Mouse (Mus musculus): ENCODE data around the gene Ddias. TPM values are rescaled to one million over a fixed set of nuclear protein-coding genes. Genes with fewer than 3 reads are reported as not detected.
"Not testable (repeated sequence)": the region's sequence is repeated elsewhere in the genome, so short reads cannot be mapped to it uniquely, and the experiment has no call there.

Gene Ddias
- polyA plus RNA-seq (2015; fragmentation: Nextera tagmentation; extraction: Ambion mirVana), result 6.6 and 9.6 TPM in 2 replicates

DNA sequence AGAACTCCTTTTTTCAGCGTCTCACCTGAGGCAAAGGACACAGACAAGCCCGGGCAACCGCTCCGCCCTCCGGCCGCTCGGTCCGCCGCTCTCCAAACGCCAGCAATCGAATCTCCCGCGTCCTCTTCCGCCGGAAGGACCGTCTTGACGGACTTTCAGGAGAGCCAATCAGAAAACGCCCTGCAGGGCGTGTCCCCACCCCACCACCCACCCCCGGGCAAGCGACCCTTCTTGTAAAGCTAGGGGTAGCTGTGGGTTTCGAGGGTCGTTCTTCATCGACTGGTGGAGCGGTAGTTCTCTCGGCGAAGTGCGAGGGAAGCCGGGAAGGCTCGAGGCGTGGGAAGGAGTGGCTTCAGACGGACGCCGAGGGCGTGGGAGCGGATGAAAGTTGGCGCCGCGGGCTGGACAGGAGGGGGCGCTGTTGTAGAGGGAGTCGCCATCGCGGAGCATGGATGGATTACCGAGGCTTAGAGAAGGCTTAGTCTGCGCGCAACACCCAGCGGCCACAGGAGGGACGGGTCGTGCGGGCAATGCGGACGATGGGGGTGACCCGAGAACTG lies at the start of gene Ddias, which contains the start of gene Prcp:
TSS of gene Ddias (minus strand) at position 132 of the 560 bp plus-strand sequence.
TSS of gene Prcp (plus strand) at position 355 of the 560 bp plus-strand sequence.
- H3K4me3 ChIP-seq (replicated peaks; ENCODE audit: low read length), result peak within 1 kb of the TSS; percentile 83
- peak; percentile 85 for ATAC-seq
- under 1% methylated on average over 53 of the region's 53 CpGs for WGBS
- H3K9ac ChIP-seq (replicated peaks; ENCODE audit: low read depth, low read length), result peak within 1 kb of the TSS; percentile 88
- peak within 1 kb of the TSS; percentile 99 for H3K27ac ChIP-seq (ENCODE audit: low read length)
- H3K4me1 ChIP-seq (replicated peaks; ENCODE audit: control insufficient read depth, insufficient read depth, low read length), result peaks cover 23% of the 10 kb centered on the region
- peak within 1 kb of the TSS; percentile 84 for H3K4me2 ChIP-seq (ENCODE audit: low read length)
- H3K36me3 ChIP-seq (ENCODE audit: control insufficient read depth, insufficient read depth), result no peaks in the 10 kb centered on the region
- no peaks in the 10 kb centered on the region for H3K27me3 ChIP-seq (replicated peaks; ENCODE audit: control insufficient read depth, insufficient read depth, low read length)
- no peaks in the 10 kb centered on the region for H3K9me3 ChIP-seq (ENCODE audit: control insufficient read depth, low read length)

- Histone ChIP-seq H3K9ac (replicated peaks; ENCODE audit: low read depth, low read length) (no peak overlapping the region), H3K4me1 (replicated peaks; ENCODE audit: control insufficient read depth, insufficient read depth, low read length) (no peaks in the 10 kb centered on the region), H3K27ac (ENCODE audit: low read length) (no peak overlapping the region), H3K36me3 (ENCODE audit: control insufficient read depth, insufficient read depth) (no peaks in the 10 kb centered on the region), H3K27me3 (replicated peaks; ENCODE audit: control insufficient read depth, insufficient read depth, low read length) (no peaks in the 10 kb centered on the region), H3K4me2 (ENCODE audit: low read length) (no peak overlapping the region), H3K9me3 (ENCODE audit: control insufficient read depth, low read length) (no peaks in the 10 kb centered on the region), H3K4me3 (replicated peaks; ENCODE audit: low read length) (no peak overlapping the region)
- WGBS, result 56% methylated on average over 2 of the region's 2 CpGs
- peak; percentile 83 for ATAC-seq
Observed at GRCm38 (mm10) chr7:92920857-92921172, 46.8 kb upstream of the Ddias start.

DNA sequence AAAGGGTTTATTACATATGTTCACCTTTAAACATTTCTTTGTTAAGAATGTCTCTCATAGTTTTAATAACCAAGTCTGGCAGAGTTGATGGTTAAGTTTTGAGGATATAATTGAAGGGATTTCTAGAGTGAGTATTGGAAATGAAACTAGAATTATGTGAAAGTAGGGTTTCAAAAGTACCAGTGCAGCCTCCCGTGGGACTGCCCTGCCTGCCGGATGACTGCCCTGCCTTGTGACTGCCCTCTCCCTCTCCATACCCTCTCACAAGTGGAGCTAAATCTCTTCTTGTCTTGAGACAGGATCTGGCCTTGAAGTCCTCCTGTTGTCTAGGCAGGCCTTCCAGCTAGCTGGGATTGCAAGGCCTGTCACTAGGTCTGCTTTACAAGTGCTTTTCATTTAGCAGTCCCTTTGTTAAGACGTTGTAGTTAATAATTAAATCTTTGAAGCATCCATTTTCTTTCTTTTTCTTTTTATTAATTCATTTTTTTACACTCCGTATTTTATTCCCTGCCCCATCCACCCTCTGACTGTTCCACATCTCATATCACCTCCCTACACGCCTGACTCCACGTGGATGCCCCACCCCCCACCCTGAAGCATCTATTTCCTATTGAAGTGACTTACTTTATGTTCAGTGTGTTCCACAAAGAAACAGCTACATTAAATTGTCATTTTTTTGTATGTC lies 46.3 kb upstream of the Ddias start:
- 81% methylated on average over 6 of the region's 6 CpGs for WGBS
- no peaks in the 10 kb centered on the region for H3K9me3 ChIP-seq (ENCODE audit: control insufficient read depth, low read length)
- H3K27me3 ChIP-seq (replicated peaks; ENCODE audit: control insufficient read depth, insufficient read depth, low read length), result no peaks in the 10 kb centered on the region
- no peaks in the 10 kb centered on the region for H3K36me3 ChIP-seq (ENCODE audit: control insufficient read depth, insufficient read depth)
- H3K9ac ChIP-seq (replicated peaks; ENCODE audit: low read depth, low read length), result no peak overlapping the region
- no peak overlapping the region for H3K4me3 ChIP-seq (replicated peaks; ENCODE audit: low read length)
- H3K4me1 ChIP-seq (replicated peaks; ENCODE audit: control insufficient read depth, insufficient read depth, low read length), result no peaks in the 10 kb centered on the region
- ATAC-seq, result peak; percentile 84
- no peak overlapping the region for H3K4me2 ChIP-seq (ENCODE audit: low read length)
- H3K27ac ChIP-seq (ENCODE audit: low read length), result peak overlapping the region; percentile 27; the same call in 1 of the 2 replicates

DNA sequence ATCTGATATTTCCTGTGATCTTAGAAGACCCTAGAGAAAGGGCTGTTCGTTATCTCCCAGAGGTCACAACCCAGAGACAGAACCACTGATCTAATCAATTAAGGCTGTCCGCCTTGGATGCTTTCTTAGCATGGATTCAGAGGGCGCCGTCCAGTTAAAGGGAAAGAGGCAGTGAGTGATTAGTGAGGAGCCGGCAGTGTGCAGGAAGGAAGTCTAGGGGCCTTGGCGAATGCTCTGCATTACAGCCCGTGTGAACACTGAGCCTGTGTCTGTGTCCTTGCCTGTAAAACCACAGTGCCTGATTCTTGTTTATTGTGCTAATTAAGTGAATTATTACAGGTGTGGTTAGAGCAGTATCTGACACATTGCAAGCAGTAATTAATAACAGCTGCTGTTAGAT lies 30.2 kb upstream of the Ddias start:
- not testable (repeated sequence) for H3K4me3 ChIP-seq (replicated peaks; ENCODE audit: low read length); H3K4me1 ChIP-seq (replicated peaks; ENCODE audit: control insufficient read depth, insufficient read depth, low read length); H3K27ac ChIP-seq (ENCODE audit: low read length); ATAC-seq; H3K9ac ChIP-seq (replicated peaks; ENCODE audit: low read depth, low read length); H3K4me2 ChIP-seq (ENCODE audit: low read length); H3K9me3 ChIP-seq (ENCODE audit: control insufficient read depth, low read length); H3K27me3 ChIP-seq (replicated peaks; ENCODE audit: control insufficient read depth, insufficient read depth, low read length); H3K36me3 ChIP-seq (ENCODE audit: control insufficient read depth, insufficient read depth)
- 41% methylated on average over 7 of the region's 7 CpGs for WGBS

DNA sequence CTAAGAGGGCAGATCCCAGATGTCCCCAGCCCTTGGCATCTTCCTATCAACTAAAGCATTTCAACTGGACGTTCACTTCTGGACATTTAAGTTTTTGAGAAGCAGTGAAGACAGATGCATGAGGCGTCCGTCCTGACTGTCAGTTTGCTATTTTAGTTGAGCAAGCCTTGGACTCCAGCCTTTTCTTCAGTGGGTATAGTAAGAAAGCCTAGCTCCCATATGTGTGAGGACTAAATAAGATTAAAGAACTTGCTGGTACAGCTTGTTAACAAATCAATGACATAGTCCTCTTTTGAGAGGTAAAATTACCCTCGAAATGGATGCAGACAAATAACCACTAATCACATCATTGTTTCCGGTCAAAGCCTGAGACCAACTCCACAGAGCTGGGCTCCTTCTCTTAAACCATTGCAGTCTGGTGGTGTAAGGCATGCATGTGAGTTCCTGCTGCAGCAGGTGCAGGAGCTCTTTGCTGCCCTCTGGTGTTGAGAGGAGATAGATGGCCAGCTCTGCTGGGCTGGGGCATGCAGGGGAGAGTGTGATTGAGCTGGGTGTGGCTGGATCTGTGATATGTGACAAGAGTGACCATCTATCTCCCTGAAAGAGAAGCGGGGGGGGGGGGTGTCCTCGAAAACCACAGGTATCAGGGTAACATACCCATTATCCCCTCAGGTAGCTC lies 29.5 kb upstream of the Ddias start:
- Histone ChIP-seq H3K9ac (replicated peaks; ENCODE audit: low read depth, low read length) (no peak overlapping the region), H3K27me3 (replicated peaks; ENCODE audit: control insufficient read depth, insufficient read depth, low read length) (no peaks in the 10 kb centered on the region), H3K36me3 (ENCODE audit: control insufficient read depth, insufficient read depth) (no peaks in the 10 kb centered on the region), H3K4me2 (ENCODE audit: low read length) (no peak overlapping the region), H3K9me3 (ENCODE audit: control insufficient read depth, low read length) (no peaks in the 10 kb centered on the region), H3K4me3 (replicated peaks; ENCODE audit: low read length) (no peak overlapping the region), H3K27ac (ENCODE audit: low read length) (no peak overlapping the region), H3K4me1 (replicated peaks; ENCODE audit: control insufficient read depth, insufficient read depth, low read length) (no peaks in the 10 kb centered on the region)
- WGBS, result 42% methylated on average over 7 of the region's 7 CpGs
- ATAC-seq, result peak; percentile 96

- no peak overlapping the region for H3K9ac ChIP-seq (replicated peaks; ENCODE audit: low read depth, low read length)
- no peak overlapping the region for H3K27ac ChIP-seq (ENCODE audit: low read length)
- no peaks in the 10 kb centered on the region; the same call in 1 of the 2 replicates for H3K9me3 ChIP-seq (ENCODE audit: control insufficient read depth, low read length)
- WGBS, result 64% methylated on average over 2 of the region's 2 CpGs
- ATAC-seq, result 0 out of 2 replicates have a peak, but pooled peaks have one; percentile 66
- no peak overlapping the region for H3K4me3 ChIP-seq (replicated peaks; ENCODE audit: low read length)
- H3K4me1 ChIP-seq (replicated peaks; ENCODE audit: control insufficient read depth, insufficient read depth, low read length), result peaks cover 3% of the 10 kb centered on the region; the same call in 1 of the 2 replicates
- H3K4me2 ChIP-seq (ENCODE audit: low read length), result no peak overlapping the region
- H3K36me3 ChIP-seq (ENCODE audit: control insufficient read depth, insufficient read depth), result no peaks in the 10 kb centered on the region
- no peaks in the 10 kb centered on the region for H3K27me3 ChIP-seq (replicated peaks; ENCODE audit: control insufficient read depth, insufficient read depth, low read length)
Observed at GRCm38 (mm10) chr7:92897021-92897420, 23.0 kb upstream of the Ddias start.

DNA sequence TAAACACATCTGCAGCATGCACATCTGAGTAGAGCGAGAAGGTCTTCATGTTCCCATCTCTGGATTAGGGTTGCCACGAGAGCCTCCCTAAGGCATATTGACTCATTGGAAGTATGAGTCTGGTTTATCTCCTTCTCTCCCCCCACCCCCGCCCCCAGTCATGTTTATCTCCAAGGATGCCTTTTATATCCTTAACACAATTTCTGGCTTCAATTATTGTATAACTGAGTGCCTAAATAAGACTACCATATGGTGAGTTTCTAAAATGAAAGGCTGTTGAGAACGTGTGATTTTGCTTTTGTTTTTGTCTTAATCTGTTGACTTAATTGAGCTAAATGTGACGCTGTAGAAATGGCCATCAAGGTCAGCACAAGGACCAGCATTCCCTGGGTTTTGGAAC lies 22.0 kb upstream of the Ddias start:
- Histone ChIP-seq H3K36me3 (ENCODE audit: control insufficient read depth, insufficient read depth) (no peaks in the 10 kb centered on the region), H3K4me1 (replicated peaks; ENCODE audit: control insufficient read depth, insufficient read depth, low read length) (peaks cover 3% of the 10 kb centered on the region; the same call in 1 of the 2 replicates), H3K4me3 (replicated peaks; ENCODE audit: low read length) (no peak overlapping the region), H3K27ac (ENCODE audit: low read length) (no peak overlapping the region), H3K9me3 (ENCODE audit: control insufficient read depth, low read length) (no peaks in the 10 kb centered on the region; the same call in 1 of the 2 replicates), H3K9ac (replicated peaks; ENCODE audit: low read depth, low read length) (no peak overlapping the region), H3K27me3 (replicated peaks; ENCODE audit: control insufficient read depth, insufficient read depth, low read length) (no peaks in the 10 kb centered on the region), H3K4me2 (ENCODE audit: low read length) (no peak overlapping the region)
- 60% methylated on average over 5 of the region's 5 CpGs for WGBS
- ATAC-seq, result peak; percentile 33

DNA sequence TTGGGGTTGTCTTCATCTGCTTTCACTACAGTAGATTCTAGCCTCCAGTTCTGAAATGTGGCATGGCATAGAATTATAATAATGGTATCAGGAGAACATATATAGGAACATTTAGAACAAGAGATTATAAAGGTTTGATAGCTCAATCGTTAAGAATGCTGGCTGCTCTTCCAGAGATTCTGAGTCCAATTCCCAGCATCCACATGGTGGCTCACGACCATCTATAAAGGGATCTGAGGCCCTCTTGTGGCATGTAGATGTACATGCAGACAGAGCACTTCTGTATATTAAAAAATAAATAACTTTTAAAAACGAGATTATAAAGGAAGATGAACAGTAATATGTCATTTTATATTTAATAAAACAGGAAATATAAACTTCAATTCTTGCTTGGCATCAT lies 19.4 kb upstream of the Ddias start:
- WGBS, result 34% methylated on average over 3 of the region's 3 CpGs
- Histone ChIP-seq H3K4me2 (ENCODE audit: low read length) (no peak overlapping the region), H3K9ac (replicated peaks; ENCODE audit: low read depth, low read length) (no peak overlapping the region), H3K27me3 (replicated peaks; ENCODE audit: control insufficient read depth, insufficient read depth, low read length) (no peaks in the 10 kb centered on the region), H3K4me1 (replicated peaks; ENCODE audit: control insufficient read depth, insufficient read depth, low read length) (peaks cover 3% of the 10 kb centered on the region; the same call in 1 of the 2 replicates), H3K9me3 (ENCODE audit: control insufficient read depth, low read length) (no peaks in the 10 kb centered on the region; the same call in 1 of the 2 replicates), H3K36me3 (ENCODE audit: control insufficient read depth, insufficient read depth) (no peaks in the 10 kb centered on the region), H3K27ac (ENCODE audit: low read length) (no peak overlapping the region), H3K4me3 (replicated peaks; ENCODE audit: low read length) (no peak overlapping the region)
- no peak for ATAC-seq

DNA sequence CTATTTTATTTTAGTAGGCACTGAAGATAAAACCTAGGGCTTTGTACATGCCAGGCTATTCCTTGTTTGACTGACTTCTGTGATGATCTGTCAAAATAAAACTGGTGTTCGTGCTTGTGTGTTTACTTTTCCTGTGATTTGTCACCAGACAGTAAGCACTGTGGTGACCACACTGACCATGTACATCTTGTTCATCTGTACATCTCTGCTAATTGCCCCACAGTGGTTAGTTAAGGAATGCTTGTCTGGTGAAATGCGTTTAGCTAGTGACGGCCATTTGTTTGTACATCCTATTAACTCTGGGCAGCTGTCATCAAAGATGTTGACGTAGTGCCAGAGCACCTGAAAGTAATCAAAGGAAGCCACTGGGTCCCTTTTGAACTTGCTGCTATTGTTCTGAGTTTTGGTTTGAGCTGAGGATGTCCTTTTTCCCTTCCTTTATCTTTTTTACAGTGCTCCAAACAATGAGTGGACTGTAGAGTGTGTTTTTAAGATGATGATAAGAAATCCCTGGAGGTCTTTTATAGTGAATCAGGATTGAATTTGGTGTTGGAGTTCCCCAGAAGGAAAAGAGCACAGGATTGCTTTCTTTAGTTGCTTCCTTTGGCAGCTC lies 16.7 kb upstream of the Ddias start:
- no peaks in the 10 kb centered on the region for H3K4me1 ChIP-seq (replicated peaks; ENCODE audit: control insufficient read depth, insufficient read depth, low read length)
- no peaks in the 10 kb centered on the region for H3K27me3 ChIP-seq (replicated peaks; ENCODE audit: control insufficient read depth, insufficient read depth, low read length)
- no peaks in the 10 kb centered on the region; the same call in 1 of the 2 replicates for H3K9me3 ChIP-seq (ENCODE audit: control insufficient read depth, low read length)
- H3K36me3 ChIP-seq (ENCODE audit: control insufficient read depth, insufficient read depth), result no peaks in the 10 kb centered on the region
- ATAC-seq, result no peak
- no peak overlapping the region for H3K4me2 ChIP-seq (ENCODE audit: low read length)
- 37% methylated on average over 4 of the region's 4 CpGs for WGBS
- H3K27ac ChIP-seq (ENCODE audit: low read length), result no peak overlapping the region
- no peak overlapping the region for H3K9ac ChIP-seq (replicated peaks; ENCODE audit: low read depth, low read length)
- no peak overlapping the region for H3K4me3 ChIP-seq (replicated peaks; ENCODE audit: low read length)

All from forebrain, embryonic 16.5 days (tissue).